Mouse (Mus musculus): ENCODE measurements at regions not wholly inside any gene's neighbourhood (a gene's known extent, or its start where the extent isn't known, plus 50 kb on each side); places are given as distances from the start of the nearest gene placed in this dataset.

- no peak for DNase-seq (ENCODE audit: extremely low read depth, insufficient read length, low spot score)
Observed at GRCm38 (mm10) chr10:97778531-97778930, 52.0 kb upstream of the C030005K15Rik start.

- no peak for DNase-seq (ENCODE audit: extremely low read depth, insufficient read length, low spot score)
Observed at GRCm38 (mm10) chr10:97779335-97779734, 52.8 kb upstream of the C030005K15Rik start.

- DNase-seq (ENCODE audit: extremely low read depth, insufficient read length, low spot score): no peak
Observed at GRCm38 (mm10) chr10:97793804-97794203, 67.2 kb upstream of the C030005K15Rik start.

GRCm38 (mm10) chr10:97801448-97802265, 75.1 kb upstream of the C030005K15Rik start:
- DNase-seq (ENCODE audit: extremely low read depth, insufficient read length, low spot score): no peak

GRCm38 (mm10) chr10:97807947-97808346, 81.4 kb upstream of the C030005K15Rik start:
- DNase-seq (ENCODE audit: extremely low read depth, insufficient read length, low spot score): no peak

GRCm38 (mm10) chr10:97842574-97842973, 116.0 kb upstream of the C030005K15Rik start:
- DNase-seq (ENCODE audit: extremely low read depth, insufficient read length, low spot score): no peak

GRCm38 (mm10) chr10:97851487-97851886, 124.9 kb upstream of the C030005K15Rik start:
- no peak for DNase-seq (ENCODE audit: extremely low read depth, insufficient read length, low spot score)

GRCm38 (mm10) chr10:97877088-97877487, 150.5 kb upstream of the C030005K15Rik start:
- no peak for DNase-seq (ENCODE audit: extremely low read depth, insufficient read length, low spot score)

- DNase-seq (ENCODE audit: extremely low read depth, insufficient read length, low spot score): no peak
Observed at GRCm38 (mm10) chr10:97886049-97886448, 159.5 kb upstream of the C030005K15Rik start.

- no peak for DNase-seq (ENCODE audit: extremely low read depth, insufficient read length, low spot score)
Observed at GRCm38 (mm10) chr10:97905793-97906192, 179.2 kb upstream of the C030005K15Rik start.

GRCm38 (mm10) chr10:97925568-97925967, 199.0 kb upstream of the C030005K15Rik start:
- DNase-seq (ENCODE audit: extremely low read depth, insufficient read length, low spot score): no peak

- DNase-seq (ENCODE audit: extremely low read depth, insufficient read length, low spot score): no peak
Observed at GRCm38 (mm10) chr10:97940345-97940744, 213.8 kb upstream of the C030005K15Rik start.

- DNase-seq (ENCODE audit: extremely low read depth, insufficient read length, low spot score): no peak
Observed at GRCm38 (mm10) chr10:97965881-97966280, 239.3 kb upstream of the C030005K15Rik start.

GRCm38 (mm10) chr10:97966931-97967330, 240.4 kb upstream of the C030005K15Rik start:
- DNase-seq (ENCODE audit: extremely low read depth, insufficient read length, low spot score): no peak

GRCm38 (mm10) chr10:98007037-98007436, 280.5 kb upstream of the C030005K15Rik start:
- DNase-seq (ENCODE audit: extremely low read depth, insufficient read length, low spot score): no peak

- DNase-seq (ENCODE audit: extremely low read depth, insufficient read length, low spot score): no peak
Observed at GRCm38 (mm10) chr10:98008355-98008754, 281.8 kb upstream of the C030005K15Rik start.

GRCm38 (mm10) chr10:98012916-98013315, 286.4 kb upstream of the C030005K15Rik start:
- no peak for DNase-seq (ENCODE audit: extremely low read depth, insufficient read length, low spot score)

- DNase-seq (ENCODE audit: extremely low read depth, insufficient read length, low spot score): no peak
Observed at GRCm38 (mm10) chr10:98014985-98015902, 288.7 kb upstream of the C030005K15Rik start.

- no peak for DNase-seq (ENCODE audit: extremely low read depth, insufficient read length, low spot score)
Observed at GRCm38 (mm10) chr10:98016596-98017304, 290.2 kb upstream of the C030005K15Rik start.

GRCm38 (mm10) chr10:98029124-98029523, 302.6 kb upstream of the C030005K15Rik start:
- no peak for DNase-seq (ENCODE audit: extremely low read depth, insufficient read length, low spot score)

GRCm38 (mm10) chr10:98029621-98030020, 303.1 kb upstream of the C030005K15Rik start:
- no peak for DNase-seq (ENCODE audit: extremely low read depth, insufficient read length, low spot score)

Data from 3134 (cell line).